In genomic region chr6:97027110-97027677, GRCm38 (mm10) we compare ENCODE assay signal across 13 mouse cellular contexts. TPM values are rescaled to one million over a fixed set of nuclear protein-coding genes. Genes with fewer than 3 reads are reported as not detected.
DNase-seq lines count a peak whose midpoint lies in the region; ATAC-seq and TF ChIP-seq lines count a peak whose summit lies in the region.
"Had no signal": no experiment of that assay in that cellular context is flagged by ENCODE, and none has a peak within 500 bp of the region (broad histone marks: within the 10 kb centered on the region; RNA-seq: fewer than 3 reads in every experiment).

No protein-coding gene starts in this region.

- H3K36me3 ChIP-seq in kidney, postnatal 0 days (ENCODE audit: insufficient read depth, low read length), result no peaks in the 10 kb centered on the region
- H3K36me3 ChIP-seq in kidney, embryonic 15.5 days, result no peaks in the 10 kb centered on the region
- H3K36me3 ChIP-seq: heart, embryonic 15.5 days; limb, embryonic 15.5 days had no signal

- 48% methylated on average over 5 of the region's 5 CpGs for WGBS in kidney, postnatal 0 days
- 51% methylated on average over 5 of the region's 5 CpGs for WGBS in kidney, embryonic 15.5 days

- no peaks in the 10 kb centered on the region for H3K4me1 ChIP-seq in kidney, postnatal 0 days (replicated peaks; ENCODE audit: insufficient read depth, low read length)
- no peaks in the 10 kb centered on the region for H3K4me1 ChIP-seq in kidney, embryonic 15.5 days
- H3K4me1 ChIP-seq: heart, embryonic 15.5 days; limb, embryonic 15.5 days had no signal

- no peak for ATAC-seq in kidney, postnatal 0 days (replicated peaks; ENCODE audit: low FRiP score, low read depth)
- ATAC-seq in kidney, embryonic 15.5 days (replicated peaks; ENCODE audit: low FRiP score), result no peak
- ATAC-seq in megakaryocyte, adult 5-6 weeks (ENCODE audit: poor library complexity, severe bottlenecking), result peak; percentile 54; the same call in 1 of the 2 replicates

- no peak overlapping the region for H3K4me2 ChIP-seq in kidney, postnatal 0 days (ENCODE audit: low read length)
- no peak overlapping the region for H3K4me2 ChIP-seq in kidney, embryonic 15.5 days
- H3K4me2 ChIP-seq: heart, embryonic 15.5 days; limb, embryonic 15.5 days had no signal

- H3K9me3 ChIP-seq in kidney, postnatal 0 days (replicated peaks; ENCODE audit: low read length), result no peaks in the 10 kb centered on the region
- H3K9me3 ChIP-seq in kidney, embryonic 15.5 days (replicated peaks), result no peaks in the 10 kb centered on the region
- H3K9me3 ChIP-seq: heart, embryonic 15.5 days; limb, embryonic 15.5 days had no signal

- peak; percentile 82 for DNase-seq in kidney, postnatal 0 days (ENCODE audit: low spot score)
- peak; percentile 8 for DNase-seq in CD4-positive helper T cell, adult 2 months (ENCODE audit: low read depth, low spot score)
- DNase-seq in ZHBTc4 (ENCODE audit: low read depth, low spot score), result peak; percentile 49
- no peak for DNase-seq in adrenal gland, adult 2 months
- no peak for DNase-seq in B cell, adult 2 months
- DNase-seq in urinary bladder, adult 2 months (ENCODE audit: low spot score), result no peak
- DNase-seq: adrenal gland, adult 8-10 months had no signal

- no peak overlapping the region for H3K27ac ChIP-seq in kidney, postnatal 0 days
- H3K27ac ChIP-seq in kidney, embryonic 15.5 days, result no peak overlapping the region
- H3K27ac ChIP-seq: heart, embryonic 15.5 days; limb, embryonic 15.5 days had no signal

- H3K9ac ChIP-seq in kidney, postnatal 0 days (ENCODE audit: low read depth, low read length), result no peak overlapping the region
- H3K9ac ChIP-seq in kidney, embryonic 15.5 days, result no peak overlapping the region
- H3K9ac ChIP-seq: heart, embryonic 15.5 days; limb, embryonic 15.5 days had no signal

- no peak overlapping the region for H3K4me3 ChIP-seq in kidney, postnatal 0 days (replicated peaks; ENCODE audit: low read depth, low read length)
- H3K4me3 ChIP-seq in kidney, embryonic 15.5 days (replicated peaks), result no peak overlapping the region
- H3K4me3 ChIP-seq: erythroblast, embryonic 14.5 days; heart, embryonic 15.5 days; limb, embryonic 15.5 days had no signal

- H3K27me3 ChIP-seq in kidney, postnatal 0 days (ENCODE audit: insufficient read depth, low read length), result no peaks in the 10 kb centered on the region
- 0 out of 2 replicates have a peak, but pooled peaks cover 5% of the 10 kb centered on the region for H3K27me3 ChIP-seq in kidney, embryonic 15.5 days
- H3K27me3 ChIP-seq: heart, embryonic 15.5 days had no signal

- TF ChIP-seq CTCF in kidney, postnatal 0 days (IDR thresholded peaks at IDR 0.05; ENCODE audit: low read depth), result peak; percentile 77

RNA-seq across cellular contexts. Expression of gene Fam19a4, which starts 33.0 kb away (rescaled TPM):
- 0.08 and 0.23 TPM in 2 replicates for polyA plus RNA-seq in kidney, postnatal 0 days (2015; fragmentation: Nextera tagmentation; extraction: Ambion mirVana)
- 0.98 and 1.00 TPM in 2 replicates for polyA plus RNA-seq in kidney, embryonic 15.5 days (2015; fragmentation: Nextera tagmentation; extraction: Ambion mirVana)
- 0.21 TPM in 1 of 2 replicates, not detected in the other for total RNA-seq in megakaryocyte, adult 5-6 weeks (2015)
- not detected in 2 replicates for total RNA-seq in megakaryocyte, adult 5-6 weeks (2017)
- 1 to 10 TPM in 1 of 2 experiments, under 1 TPM in 1; 0.98 to 1.6 TPM for total RNA-seq in adrenal gland, adult 2 months (2021)
- 0.11 and 0.37 TPM in 2 replicates for polyA plus RNA-seq in adrenal gland, adult 2 months (2012; rRNA removed)
- polyA plus RNA-seq in urinary bladder, adult 2 months (2012; rRNA removed), result not detected in 2 replicates
- total RNA-seq: neutrophil, adult 5-6 weeks had no signal
- polyA plus RNA-seq: erythroblast, embryonic 14.5 days had no signal

Comparison
In these comparisons a context has a peak if more than half of its experiments do, and no peak if none do; other contexts are left out.
1. DNase-seq: peak in kidney, postnatal 0 days (single experiment), CD4-positive helper T cell, adult 2 months (single experiment) and ZHBTc4 (single experiment); none in adrenal gland, adult 2 months (single experiment), B cell, adult 2 months (0 of 2) and urinary bladder, adult 2 months (single experiment).